Mouse (Mus musculus): ENCODE measurements around the gene Gm20521.
"Not testable (repeated sequence)": the region's sequence is repeated elsewhere in the genome, so short reads cannot be mapped to it uniquely, and the experiment has no call there.

Gm20521 gene

DNA sequence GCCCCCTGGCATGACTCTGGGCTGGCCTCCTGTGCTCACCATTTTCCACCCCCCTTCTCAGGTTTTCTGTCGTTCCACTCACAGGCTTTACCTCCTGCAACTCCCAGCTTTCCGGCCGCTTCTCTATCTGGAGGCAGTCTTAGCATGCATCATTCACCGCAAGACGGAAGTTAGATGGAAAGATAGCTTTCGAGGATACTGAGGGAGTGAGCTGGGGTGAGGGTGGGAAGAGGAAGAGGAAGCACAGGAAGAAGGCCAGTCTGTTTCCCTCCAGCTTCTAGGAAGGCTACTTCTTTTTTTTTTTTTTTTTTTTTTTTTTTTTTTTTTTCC lies 53.6 kb downstream of the Gm20521 start:
- no peak for DNase-seq (ENCODE audit: low read depth, low spot score)

DNA sequence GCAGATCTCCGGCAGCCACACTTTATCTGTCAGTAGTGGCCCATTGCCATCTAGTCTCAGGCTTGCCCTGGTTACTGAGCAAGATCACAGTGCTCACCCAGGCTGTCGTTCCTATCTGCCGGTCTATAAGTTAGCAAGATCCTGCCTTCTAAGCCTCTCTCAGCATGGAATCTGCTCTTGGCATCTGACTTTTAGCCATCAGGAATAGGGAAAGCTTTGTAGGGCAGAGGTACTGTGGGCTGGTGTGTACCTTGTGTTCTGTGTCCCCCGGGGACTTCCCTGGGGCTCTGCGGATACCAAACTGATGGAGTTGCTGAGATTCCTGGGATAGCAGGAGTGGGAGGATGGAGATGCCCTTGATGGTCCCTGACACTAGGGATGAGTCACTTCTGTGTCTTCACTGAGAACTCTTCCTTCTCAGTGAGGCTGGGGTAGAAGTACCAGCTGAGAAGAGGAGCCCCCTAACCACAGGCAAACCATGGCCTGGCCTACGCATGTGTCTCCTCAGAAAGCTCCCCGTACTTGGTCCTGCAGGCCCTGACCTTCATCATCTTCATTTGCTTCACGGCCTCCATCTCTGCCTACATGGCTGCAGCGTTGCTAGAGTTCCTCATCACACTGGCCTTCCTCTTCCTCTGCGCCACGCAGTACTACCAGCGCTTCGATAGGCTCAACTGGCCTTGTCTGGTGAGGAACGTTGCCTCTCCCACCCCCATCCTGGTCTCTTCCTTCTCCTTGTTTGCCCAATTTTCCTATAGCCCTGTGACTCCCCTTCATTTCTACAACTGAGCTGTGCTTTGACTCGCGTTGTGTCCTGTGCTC lies 54.3 kb downstream of the Gm20521 start:
- no peak for DNase-seq (ENCODE audit: low read depth, low spot score)

GRCm38 (mm10) chr14:54938431-54939219 lies 55.4 kb downstream of the Gm20521 start:
- no peak for DNase-seq (ENCODE audit: low read depth, low spot score)

DNA sequence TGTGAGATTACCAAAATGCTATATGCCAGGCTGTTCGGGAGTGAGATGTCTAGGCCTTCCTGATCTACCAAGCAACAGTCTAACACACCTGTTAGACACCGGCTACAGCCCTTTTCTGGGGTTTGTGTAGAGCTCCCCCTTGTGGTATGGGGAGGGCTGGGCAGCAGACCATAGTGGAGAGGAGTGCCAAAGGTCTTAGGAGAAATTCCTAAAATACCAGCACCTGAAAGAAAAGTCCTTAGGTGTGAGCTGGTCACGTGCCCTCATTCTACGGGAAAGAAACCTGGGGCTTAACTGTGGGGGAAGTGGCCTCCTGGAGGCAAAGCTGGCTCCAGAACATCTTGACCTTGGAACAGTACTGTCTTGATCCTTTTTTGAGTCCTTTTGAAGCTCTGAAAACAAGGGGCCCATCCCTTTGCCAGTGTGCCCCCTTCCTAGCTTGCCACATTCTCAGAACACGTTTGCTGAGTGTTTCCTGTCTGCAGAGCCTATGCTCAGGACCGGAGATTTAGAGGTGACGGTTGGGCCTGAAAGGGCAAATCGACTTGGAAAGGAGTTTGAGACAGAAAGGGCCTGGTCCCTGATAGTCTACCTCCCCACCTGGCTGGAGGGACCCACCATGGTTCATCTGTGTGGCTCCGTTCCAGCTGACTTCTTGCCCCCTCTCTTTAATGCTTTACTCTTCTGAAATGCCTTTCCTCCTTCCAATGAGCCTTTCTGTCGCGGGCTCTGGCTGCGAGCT lies 56.4 kb downstream of the Gm20521 start:
- peak; percentile 56 for DNase-seq (ENCODE audit: low read depth, low spot score)

DNA sequence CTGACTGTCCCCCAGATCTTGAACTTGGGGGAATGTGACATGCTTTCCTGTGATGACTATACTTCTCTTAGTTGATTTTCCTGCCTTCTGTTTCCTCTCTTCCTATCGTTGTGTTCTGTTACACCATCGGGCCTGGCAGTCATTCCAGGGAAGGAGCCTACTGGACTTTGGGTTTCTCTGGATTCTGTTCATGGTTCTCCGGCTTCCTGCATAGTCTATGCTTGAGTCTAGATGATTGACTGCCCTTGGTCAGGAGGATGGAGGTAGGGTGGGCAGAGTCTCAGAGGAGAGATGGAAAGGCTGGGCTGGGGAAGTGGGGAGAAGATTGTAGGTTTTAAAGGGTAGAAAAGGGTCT lies 56.9 kb downstream of the Gm20521 start:
- no peak for DNase-seq (ENCODE audit: low read depth, low spot score)

DNA sequence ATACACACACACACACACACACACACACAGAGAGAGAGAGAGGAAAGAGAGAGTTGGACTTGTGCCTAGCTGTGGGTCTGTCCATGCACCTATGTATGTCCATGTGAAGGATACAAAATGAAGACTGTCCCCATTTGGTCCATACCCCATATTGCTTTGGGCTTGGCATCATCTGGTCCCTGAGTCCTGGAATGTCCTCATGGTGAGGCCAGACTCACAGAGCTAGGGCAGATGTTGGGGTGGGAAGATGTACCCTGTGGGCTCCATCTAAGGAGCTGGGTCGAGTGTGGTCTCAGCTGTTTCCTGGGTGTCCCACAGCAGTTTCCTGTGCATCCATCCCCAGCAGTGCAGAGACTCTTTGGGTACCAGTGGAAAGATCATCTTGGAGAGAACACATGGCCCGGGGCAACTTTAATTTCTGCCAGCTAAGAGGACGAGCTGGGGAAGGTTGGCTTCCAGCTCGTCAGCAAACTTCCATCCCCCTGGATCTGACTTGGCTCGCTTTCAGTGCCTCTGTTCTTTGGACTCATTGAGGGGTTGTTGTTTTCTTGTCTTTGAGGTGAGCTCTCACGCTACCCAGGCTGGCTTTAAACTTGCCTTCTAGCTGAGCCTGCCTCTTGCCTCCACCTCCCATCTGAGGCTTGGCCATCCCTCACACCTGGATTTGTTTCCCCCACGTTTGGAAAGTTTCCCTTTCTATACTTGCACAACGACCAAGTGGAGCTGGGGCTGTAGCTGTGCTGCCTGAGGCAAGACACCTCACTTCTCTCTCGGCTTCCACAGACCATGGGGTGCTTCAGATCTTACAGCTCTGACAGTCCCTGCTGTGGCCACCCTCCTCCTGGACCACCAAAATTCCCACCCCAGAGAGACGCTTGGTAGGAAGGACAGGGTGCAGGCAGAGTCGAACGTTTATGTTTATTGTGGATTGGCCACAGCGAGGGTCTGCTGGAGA lies 58.1 kb downstream of the Gm20521 start:
- no peak for DNase-seq (ENCODE audit: low read depth, low spot score)

GRCm38 (mm10) chr14:54942479-54942878 lies 59.2 kb downstream of the Gm20521 start:
- DNase-seq (ENCODE audit: low read depth, low spot score), result no peak

DNA sequence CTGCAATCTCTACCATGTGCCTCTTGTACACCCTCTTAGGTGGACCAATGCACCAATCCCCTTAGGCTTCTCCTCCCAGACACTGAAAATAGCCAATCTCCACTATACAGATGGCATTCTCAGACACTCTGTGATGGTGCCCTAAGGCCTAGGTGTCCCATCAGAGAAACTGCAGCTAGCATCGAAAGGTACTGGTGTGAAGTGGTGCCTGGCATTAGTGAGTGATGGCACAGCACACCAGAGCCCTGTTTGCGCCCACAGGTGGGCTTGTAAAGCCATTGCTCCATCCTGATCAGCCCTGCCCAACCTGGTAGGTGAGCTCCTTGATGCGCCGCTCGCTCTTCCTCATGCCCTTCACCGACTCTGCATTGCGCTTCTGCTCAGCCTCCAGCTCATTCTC lies 60.7 kb downstream of the Gm20521 start:
- no peak for DNase-seq (ENCODE audit: low read depth, low spot score)

- no peak for DNase-seq (ENCODE audit: low read depth, low spot score)
Observed at GRCm38 (mm10) chr14:54944939-54945338, 61.7 kb downstream of the Gm20521 start.

DNA sequence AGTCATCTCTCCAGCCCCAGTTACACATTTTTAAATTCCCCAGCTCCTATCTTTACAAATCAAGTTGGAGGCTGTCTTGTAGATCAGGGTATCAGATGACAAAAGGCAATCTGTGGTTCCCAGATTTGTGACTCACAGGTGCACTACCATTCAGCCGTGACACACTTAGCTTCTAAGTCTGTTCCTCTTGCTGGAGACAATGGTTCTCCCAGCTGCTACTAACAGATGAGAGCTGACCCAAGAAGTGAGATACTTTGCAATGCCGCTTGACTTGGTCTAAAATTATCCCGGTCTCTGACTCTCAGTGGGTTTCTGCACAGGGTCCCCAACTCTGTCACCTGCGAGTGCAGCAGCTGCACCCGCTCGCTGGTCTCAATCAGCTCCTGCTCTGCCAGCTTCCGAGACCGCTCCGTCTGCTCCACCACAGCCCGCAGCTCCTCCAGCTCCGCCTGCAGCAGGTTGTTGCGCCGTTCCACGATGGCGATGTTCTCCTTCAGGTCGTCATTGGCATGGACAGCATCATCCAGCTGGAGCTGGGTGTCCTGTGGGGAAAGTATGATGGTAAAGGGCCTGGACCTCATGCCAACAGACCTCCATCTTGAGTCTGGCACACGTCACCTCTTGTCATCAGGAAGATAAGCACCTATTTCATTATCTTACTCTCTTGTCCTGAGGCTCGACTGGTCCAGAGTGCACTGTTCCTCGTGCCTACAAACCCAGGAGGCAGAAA lies 62.9 kb downstream of the Gm20521 start:
- no peak for DNase-seq (ENCODE audit: low read depth, low spot score)

DNA sequence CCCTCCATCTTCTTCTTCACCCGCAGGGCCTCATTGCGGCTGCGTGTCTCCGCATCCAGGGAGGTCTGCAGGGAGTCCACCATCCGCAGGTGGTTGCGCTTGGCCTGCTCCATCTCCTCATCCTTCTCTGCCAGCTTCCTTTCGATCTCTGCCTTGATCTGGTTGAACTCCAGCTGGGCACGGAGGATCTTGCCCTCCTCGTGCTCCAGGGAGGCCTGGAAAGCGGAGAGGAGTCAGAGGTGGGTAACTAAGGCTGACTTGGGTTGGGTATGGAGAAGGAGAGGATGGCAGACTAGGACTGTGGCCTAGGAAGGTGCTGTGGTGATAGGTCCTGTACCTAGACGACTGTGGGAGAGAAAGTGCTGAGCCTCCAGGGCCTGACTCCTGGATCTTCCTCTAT lies 63.8 kb downstream of the Gm20521 start:
- not testable (repeated sequence) for DNase-seq (ENCODE audit: low read depth, low spot score)

All from CD4-positive helper T cell, adult 2 months (primary cell).